ENCODE assay signal across 9 mouse cellular contexts in the genomic region with DNA sequence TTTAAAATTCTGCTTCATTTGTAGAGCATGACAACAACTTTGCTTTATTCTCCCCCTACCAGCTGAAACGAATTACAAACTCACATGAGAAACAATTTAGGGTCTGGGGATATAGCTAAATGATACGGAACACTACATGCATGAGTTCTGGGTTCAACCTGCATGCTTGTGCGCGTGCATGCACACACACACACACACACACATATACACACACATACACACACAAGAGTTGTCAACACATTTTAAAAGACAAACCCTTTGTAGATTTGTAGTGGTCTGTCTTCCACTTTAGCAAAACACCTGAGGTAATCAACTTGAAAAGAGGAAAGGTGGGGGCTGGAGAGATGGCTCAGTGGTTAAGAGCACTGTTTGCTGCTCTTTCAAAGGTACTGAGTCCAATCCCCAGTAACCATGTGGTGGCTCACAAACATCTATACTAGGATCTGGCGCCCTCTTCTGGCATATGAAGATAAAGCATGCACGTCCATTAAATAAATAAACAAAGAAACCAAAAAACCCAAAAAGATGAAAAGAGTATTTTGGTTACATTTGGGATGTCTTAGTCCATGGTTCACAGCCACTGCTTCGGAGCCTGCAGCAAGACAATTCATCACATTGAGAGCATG. TPM values are rescaled to one million over a fixed set of nuclear protein-coding genes. Genes with fewer than 3 reads are reported as not detected.
DNase-seq lines count a peak whose midpoint lies in the region; ATAC-seq lines count a peak whose summit lies in the region.
"Had no signal": no experiment of that assay in that cellular context is flagged by ENCODE, and none has a peak within 500 bp of the region (broad histone marks: within the 10 kb centered on the region; RNA-seq: fewer than 3 reads in every experiment).

No protein-coding gene starts in this region.

- H3K27ac ChIP-seq in embryonic facial prominence, embryonic 10.5 days (replicated peaks), result no peak overlapping the region
- H3K27ac ChIP-seq in hindbrain, embryonic 13.5 days, result no peak overlapping the region
- H3K27ac ChIP-seq in midbrain, embryonic 14.5 days (replicated peaks; ENCODE audit: low read depth, low read length), result no peak overlapping the region

- no peaks in the 10 kb centered on the region for H3K36me3 ChIP-seq in embryonic facial prominence, embryonic 10.5 days (replicated peaks)
- no peaks in the 10 kb centered on the region for H3K36me3 ChIP-seq in hindbrain, embryonic 13.5 days
- no peaks in the 10 kb centered on the region for H3K36me3 ChIP-seq in midbrain, embryonic 14.5 days (ENCODE audit: control insufficient read depth, insufficient read depth, low read length)

- H3K4me3 ChIP-seq in embryonic facial prominence, embryonic 10.5 days, result no peak overlapping the region
- no peak overlapping the region for H3K4me3 ChIP-seq in hindbrain, embryonic 13.5 days
- H3K4me3 ChIP-seq in midbrain, embryonic 14.5 days (replicated peaks; ENCODE audit: low read depth, low read length), result no peak overlapping the region

- DNase-seq in right cerebral cortex, adult 18-20 months, result peak; percentile 67
- DNase-seq in right cerebral cortex, postnatal 25 days, result no peak
- peak; percentile 29 for DNase-seq in WW6 (ENCODE audit: low read depth, low spot score)
- DNase-seq in embryonic facial prominence, embryonic 10.5 days (ENCODE audit: low spot score), result peak; percentile 47
- peak; percentile 48 to 70 for DNase-seq in left cerebral cortex, postnatal 10 days (ENCODE audit: extremely low spot score in 1 of 2, low spot score in 2 of 2)
- DNase-seq in midbrain, embryonic 14.5 days, result peak; percentile 85
- DNase-seq in yolk sac, embryonic 10.5 days (ENCODE audit: low spot score), result peak; percentile 50

- intact Hi-C loops in left cerebral cortex, postnatal 10 days (cut with DNase I), result loop anchor here (1.0 to 5.0 kb wide), 3 partner anchors 51 to 221 kb away; a partner anchor contains a TSS

- ATAC-seq in hindbrain, embryonic 13.5 days (ENCODE audit: low FRiP score), result 0 out of 2 replicates have a peak, but pooled peaks have one; percentile 46
- ATAC-seq in midbrain, embryonic 14.5 days (ENCODE audit: low FRiP score, low TSS enrichment), result peak; percentile 64; the same call in 1 of the 2 replicates

- no peaks in the 10 kb centered on the region for H3K27me3 ChIP-seq in embryonic facial prominence, embryonic 10.5 days (replicated peaks; ENCODE audit: low read depth, poor library complexity, severe bottlenecking)
- H3K27me3 ChIP-seq in hindbrain, embryonic 13.5 days, result no peaks in the 10 kb centered on the region
- H3K27me3 ChIP-seq in midbrain, embryonic 14.5 days (ENCODE audit: control insufficient read depth, insufficient read depth, low read length), result no peaks in the 10 kb centered on the region

- no peak overlapping the region for H3K4me2 ChIP-seq in hindbrain, embryonic 13.5 days
- H3K4me2 ChIP-seq in midbrain, embryonic 14.5 days (ENCODE audit: low read length), result no peak overlapping the region

- WGBS in embryonic facial prominence, embryonic 10.5 days, result 58% methylated on average over 7 of the region's 7 CpGs
- WGBS in hindbrain, embryonic 13.5 days, result 59% methylated on average over 7 of the region's 7 CpGs
- WGBS in midbrain, embryonic 14.5 days, result 62% methylated on average over 7 of the region's 7 CpGs

- H3K9me3 ChIP-seq in embryonic facial prominence, embryonic 10.5 days, result no peaks in the 10 kb centered on the region
- no peaks in the 10 kb centered on the region; the same call in 1 of the 2 replicates for H3K9me3 ChIP-seq in hindbrain, embryonic 13.5 days
- H3K9me3 ChIP-seq in midbrain, embryonic 14.5 days (ENCODE audit: control insufficient read depth, low read length), result no peaks in the 10 kb centered on the region

- H3K4me1 ChIP-seq in embryonic facial prominence, embryonic 10.5 days, result no peaks in the 10 kb centered on the region
- H3K4me1 ChIP-seq in hindbrain, embryonic 13.5 days (replicated peaks), result no peaks in the 10 kb centered on the region
- H3K4me1 ChIP-seq in midbrain, embryonic 14.5 days (ENCODE audit: control insufficient read depth, insufficient read depth, low read length), result no peaks in the 10 kb centered on the region

- H3K9ac ChIP-seq in hindbrain, embryonic 13.5 days, result no peak overlapping the region
- no peak overlapping the region for H3K9ac ChIP-seq in midbrain, embryonic 14.5 days (replicated peaks; ENCODE audit: low read length)

RNA-seq across cellular contexts. Expression of a gene that starts 13.7 kb away (rescaled TPM):
- polyA plus RNA-seq in embryonic facial prominence, embryonic 10.5 days (2016; fragmentation: Nextera tagmentation; extraction: Ambion mirVana), result 18.5 and 22.8 TPM in 2 replicates
- 82.5 and 85.8 TPM in 2 replicates for polyA plus RNA-seq in hindbrain, embryonic 13.5 days (2015; fragmentation: Nextera tagmentation; extraction: Ambion mirVana)
- total RNA-seq in left cerebral cortex, postnatal 10 days (2021), result 10 to 100 TPM; 44.2 TPM
- polyA plus RNA-seq in midbrain, embryonic 14.5 days (2014; fragmentation: Nextera tagmentation; extraction: Ambion mirVana), result 83.0 and 85.0 TPM in 2 replicates

RNA-seq across cellular contexts. Expression of a gene that starts 22.3 kb away (rescaled TPM):
- 208 and 219 TPM in 2 replicates for polyA plus RNA-seq in embryonic facial prominence, embryonic 10.5 days (2016; fragmentation: Nextera tagmentation; extraction: Ambion mirVana)
- polyA plus RNA-seq in hindbrain, embryonic 13.5 days (2015; fragmentation: Nextera tagmentation; extraction: Ambion mirVana), result 230 and 243 TPM in 2 replicates
- total RNA-seq in left cerebral cortex, postnatal 10 days (2021), result 100 to 1,000 TPM; 138 to 141 TPM
- polyA plus RNA-seq in midbrain, embryonic 14.5 days (2014; fragmentation: Nextera tagmentation; extraction: Ambion mirVana), result 245 and 277 TPM in 2 replicates

RNA-seq across cellular contexts. Expression of a gene that starts 25.7 kb away (rescaled TPM):
- polyA plus RNA-seq in embryonic facial prominence, embryonic 10.5 days (2016; fragmentation: Nextera tagmentation; extraction: Ambion mirVana), result 8.6 and 8.9 TPM in 2 replicates
- polyA plus RNA-seq in hindbrain, embryonic 13.5 days (2015; fragmentation: Nextera tagmentation; extraction: Ambion mirVana), result 7.7 and 8.5 TPM in 2 replicates
- 1 to 10 TPM; 3.6 to 7.2 TPM for total RNA-seq in left cerebral cortex, postnatal 10 days (2021)
- 13.3 and 14.4 TPM in 2 replicates for polyA plus RNA-seq in midbrain, embryonic 14.5 days (2014; fragmentation: Nextera tagmentation; extraction: Ambion mirVana)

RNA-seq across cellular contexts. Expression of a gene that starts 40.9 kb away (rescaled TPM):
- polyA plus RNA-seq in embryonic facial prominence, embryonic 10.5 days (2016; fragmentation: Nextera tagmentation; extraction: Ambion mirVana), result not detected in 2 replicates
- polyA plus RNA-seq in hindbrain, embryonic 13.5 days (2015; fragmentation: Nextera tagmentation; extraction: Ambion mirVana), result not detected in 2 replicates
- not detected for total RNA-seq in left cerebral cortex, postnatal 10 days (2021)
- not detected in 2 replicates for polyA plus RNA-seq in midbrain, embryonic 14.5 days (2014; fragmentation: Nextera tagmentation; extraction: Ambion mirVana)
- polyA plus RNA-seq: lung, embryonic 16.5 days had no signal

RNA-seq across cellular contexts. Expression of a gene that starts 51.2 kb away (rescaled TPM):
- not detected in 2 replicates for polyA plus RNA-seq in embryonic facial prominence, embryonic 10.5 days (2016; fragmentation: Nextera tagmentation; extraction: Ambion mirVana)
- polyA plus RNA-seq in hindbrain, embryonic 13.5 days (2015; fragmentation: Nextera tagmentation; extraction: Ambion mirVana), result 0.17 TPM in 1 of 2 replicates, not detected in the other
- total RNA-seq in left cerebral cortex, postnatal 10 days (2021), result not detected
- polyA plus RNA-seq in midbrain, embryonic 14.5 days (2014; fragmentation: Nextera tagmentation; extraction: Ambion mirVana), result not detected in 2 replicates
